Mouse (Mus musculus): Measurements from ENCODE around the gene Nek8. TPM values are rescaled to one million over a fixed set of nuclear protein-coding genes. Genes with fewer than 3 reads are reported as not detected.
A peak's percentile ranks its signal among the peaks of the same experiment; 100 is the strongest.

Gene Nek8
- polyA plus RNA-seq, 1 experiment from 2014 or later, result 25.0 TPM

DNA sequence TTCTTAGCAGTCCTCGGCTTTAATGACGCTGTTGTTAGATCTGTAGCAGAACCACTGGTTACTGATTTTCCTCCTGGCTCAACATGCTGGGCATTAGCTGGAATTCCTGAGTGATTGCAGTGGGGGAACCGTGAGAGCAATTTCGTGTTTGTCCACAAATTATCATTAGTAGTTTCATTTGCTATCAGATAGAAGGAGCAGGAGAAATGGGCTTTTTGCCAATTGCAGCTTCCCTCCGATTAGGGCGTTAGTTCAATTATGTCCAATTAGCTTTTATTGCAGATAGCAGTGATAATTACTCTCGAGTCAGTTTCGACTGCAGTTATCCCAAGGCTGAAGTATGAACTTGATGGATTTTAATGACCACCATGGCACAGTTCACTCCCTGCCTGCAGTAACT is 47.0 kb downstream of the Nek8 start:
- no peak overlapping the region for H3K4me3 ChIP-seq (replicated peaks)
- H3K36me3 ChIP-seq, result no peaks in the 10 kb centered on the region
- no peak for ATAC-seq (replicated peaks; ENCODE audit: low FRiP score)

DNA sequence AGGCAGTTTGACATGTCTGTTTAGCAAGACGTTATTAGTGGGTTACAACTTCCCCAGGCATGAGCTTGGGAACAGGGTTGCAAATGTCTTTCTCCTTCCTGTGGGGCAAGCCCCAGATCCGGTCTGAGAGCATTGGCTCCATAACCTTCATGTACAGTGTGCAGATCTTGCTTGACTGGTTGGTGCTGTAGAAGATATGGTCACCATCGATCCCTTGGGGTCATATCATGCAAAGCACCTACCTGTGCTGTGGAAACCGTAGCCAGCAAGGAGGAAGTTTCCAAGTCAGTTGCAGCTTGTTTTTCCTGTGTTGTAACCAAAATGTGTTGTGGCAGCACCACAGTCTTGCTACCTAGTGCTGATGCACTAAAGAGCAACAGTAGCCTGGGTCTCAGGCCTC is 49.7 kb downstream of the Nek8 start:
- H3K4me1 ChIP-seq, result peaks cover 23% of the 10 kb centered on the region
- ATAC-seq (replicated peaks; ENCODE audit: low FRiP score), result no peak
- no peaks in the 10 kb centered on the region for H3K9me3 ChIP-seq (replicated peaks)
- no peak overlapping the region for H3K27ac ChIP-seq
- no peaks in the 10 kb centered on the region for H3K36me3 ChIP-seq
- WGBS, result 67% methylated on average over 4 of the region's 4 CpGs
- H3K27me3 ChIP-seq, result no peaks in the 10 kb centered on the region
- no peak overlapping the region for H3K4me2 ChIP-seq
- no peak overlapping the region for H3K4me3 ChIP-seq (replicated peaks)
- no peak overlapping the region for H3K9ac ChIP-seq

More for the DNA sequence above, 47.0 kb downstream of the Nek8 start:
- H3K9me3 ChIP-seq (replicated peaks), result no peaks in the 10 kb centered on the region
- WGBS, result 60% methylated on average over 8 of the region's 8 CpGs
- no peaks in the 10 kb centered on the region for H3K27me3 ChIP-seq
- H3K4me2 ChIP-seq, result no peak overlapping the region
- H3K4me1 ChIP-seq, result peaks cover 23% of the 10 kb centered on the region
- no peak overlapping the region for H3K27ac ChIP-seq
- no peak overlapping the region for H3K9ac ChIP-seq

DNA sequence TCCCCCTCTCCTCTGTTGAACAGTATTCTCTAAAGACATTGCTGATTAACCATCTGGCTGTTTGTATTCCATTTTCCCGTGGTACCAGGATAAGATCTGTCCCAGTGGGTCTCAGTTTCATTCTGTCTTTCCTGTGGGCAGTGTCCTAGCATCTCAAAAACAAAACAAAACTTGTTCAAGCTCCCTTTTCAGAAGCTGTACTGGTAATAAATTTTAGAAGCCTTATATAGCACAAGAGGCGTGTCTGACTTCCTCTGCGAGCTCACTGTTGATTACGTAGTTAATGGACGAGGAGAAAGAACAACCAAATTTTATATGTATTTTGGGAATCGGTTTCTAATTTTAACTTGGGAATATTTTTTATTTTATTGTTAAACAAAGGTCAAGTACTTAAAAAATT is 50.8 kb downstream of the Nek8 start:
- H3K9ac ChIP-seq, result no peak overlapping the region
- H3K4me1 ChIP-seq, result peaks cover 33% of the 10 kb centered on the region
- H3K4me3 ChIP-seq (replicated peaks), result no peak overlapping the region
- H3K36me3 ChIP-seq, result no peaks in the 10 kb centered on the region
- H3K9me3 ChIP-seq (replicated peaks), result no peaks in the 10 kb centered on the region
- H3K4me2 ChIP-seq, result no peak overlapping the region
- H3K27ac ChIP-seq, result peak overlapping the region; percentile 71
- ATAC-seq (replicated peaks; ENCODE audit: low FRiP score), result no peak
- WGBS, result 30% methylated on average over 6 of the region's 6 CpGs
- no peaks in the 10 kb centered on the region for H3K27me3 ChIP-seq

DNA sequence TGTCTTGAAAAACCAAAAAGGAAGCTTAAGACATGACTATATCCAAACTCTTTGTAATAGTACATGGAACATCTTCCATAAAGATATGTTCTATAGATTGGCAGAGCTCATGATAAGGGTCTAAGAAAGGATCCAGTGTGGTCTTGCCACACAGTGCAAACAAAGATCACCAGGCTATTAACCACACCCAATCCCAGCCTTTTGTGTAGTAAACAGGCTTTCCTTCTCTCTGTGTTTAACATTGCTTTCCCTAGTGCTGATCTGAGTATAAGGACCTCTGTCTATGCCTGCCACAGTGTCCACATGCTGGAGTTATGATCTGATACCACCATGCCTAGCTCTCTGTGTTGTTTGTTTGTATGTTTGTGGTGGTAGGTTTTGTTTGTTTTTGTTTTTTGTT is 52.7 kb downstream of the Nek8 start:
- no peaks in the 10 kb centered on the region for H3K9me3 ChIP-seq (replicated peaks)
- H3K27ac ChIP-seq, result no peak overlapping the region
- H3K27me3 ChIP-seq, result no peaks in the 10 kb centered on the region
- no peak overlapping the region for H3K9ac ChIP-seq
- no peak overlapping the region for H3K4me3 ChIP-seq (replicated peaks)
- H3K4me2 ChIP-seq, result no peak overlapping the region
- H3K4me1 ChIP-seq, result peaks cover 44% of the 10 kb centered on the region
- ATAC-seq (replicated peaks; ENCODE audit: low FRiP score), result no peak
- no peaks in the 10 kb centered on the region for H3K36me3 ChIP-seq

DNA sequence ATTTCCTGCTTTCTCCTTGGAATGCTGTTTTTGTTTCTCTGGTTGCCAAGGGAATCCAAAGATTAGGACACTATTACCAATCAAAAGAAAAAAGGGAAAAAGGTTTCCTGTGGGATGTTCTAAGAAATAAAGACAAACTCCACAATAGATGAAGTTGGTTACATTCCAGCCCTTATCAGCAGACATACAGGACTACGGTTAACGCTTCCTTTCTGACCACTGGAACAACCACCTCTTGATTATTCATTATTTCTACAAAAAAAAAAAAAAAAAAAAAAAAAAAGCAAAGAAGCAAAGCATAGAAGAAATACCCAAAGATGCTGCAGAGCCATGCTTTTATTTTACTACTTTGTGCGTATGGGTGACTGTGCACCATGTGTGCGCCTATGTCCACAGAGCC is 53.7 kb downstream of the Nek8 start:
- Histone ChIP-seq H3K9me3 (replicated peaks) (no peaks in the 10 kb centered on the region), H3K9ac (no peak overlapping the region), H3K4me3 (replicated peaks) (no peak overlapping the region), H3K4me1 (peaks cover 44% of the 10 kb centered on the region), H3K4me2 (no peak overlapping the region), H3K27ac (no peak overlapping the region), H3K27me3 (no peaks in the 10 kb centered on the region), H3K36me3 (no peaks in the 10 kb centered on the region)
- ATAC-seq (replicated peaks; ENCODE audit: low FRiP score), result no peak
- WGBS, result 84% methylated on average over 4 of the region's 4 CpGs

DNA sequence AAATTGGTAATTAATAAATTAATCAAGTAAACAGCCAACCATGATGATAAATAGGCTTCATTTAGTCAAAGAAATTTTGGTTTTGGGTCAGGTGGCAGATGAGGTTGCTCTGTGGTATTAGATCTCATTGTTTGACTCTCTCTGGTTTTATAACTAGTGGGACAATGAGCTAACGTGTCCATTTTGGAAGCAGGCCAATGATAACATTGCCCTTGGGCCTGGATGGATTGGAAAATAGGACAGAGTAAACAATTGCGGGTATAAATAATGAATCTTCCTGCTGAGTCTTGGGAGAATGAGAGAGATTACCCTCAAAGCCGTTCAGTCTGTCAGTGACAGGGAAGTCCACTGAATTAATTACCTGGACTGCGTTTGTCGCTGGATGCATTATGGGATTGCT is 55.3 kb downstream of the Nek8 start:
- no peaks in the 10 kb centered on the region for H3K9me3 ChIP-seq (replicated peaks)
- H3K27ac ChIP-seq, result 0 out of 2 replicates have a peak overlapping the region, but pooled peaks have one; percentile 45
- H3K4me2 ChIP-seq, result no peak overlapping the region
- 0 out of 2 replicates have a peak, but pooled peaks have one; percentile 36 for ATAC-seq (replicated peaks; ENCODE audit: low FRiP score)
- no peak overlapping the region for H3K4me3 ChIP-seq (replicated peaks)
- 34% methylated on average over 5 of the region's 5 CpGs for WGBS
- peaks cover 40% of the 10 kb centered on the region for H3K4me1 ChIP-seq
- H3K36me3 ChIP-seq, result no peaks in the 10 kb centered on the region
- no peak overlapping the region for H3K9ac ChIP-seq
- H3K27me3 ChIP-seq, result no peaks in the 10 kb centered on the region

DNA sequence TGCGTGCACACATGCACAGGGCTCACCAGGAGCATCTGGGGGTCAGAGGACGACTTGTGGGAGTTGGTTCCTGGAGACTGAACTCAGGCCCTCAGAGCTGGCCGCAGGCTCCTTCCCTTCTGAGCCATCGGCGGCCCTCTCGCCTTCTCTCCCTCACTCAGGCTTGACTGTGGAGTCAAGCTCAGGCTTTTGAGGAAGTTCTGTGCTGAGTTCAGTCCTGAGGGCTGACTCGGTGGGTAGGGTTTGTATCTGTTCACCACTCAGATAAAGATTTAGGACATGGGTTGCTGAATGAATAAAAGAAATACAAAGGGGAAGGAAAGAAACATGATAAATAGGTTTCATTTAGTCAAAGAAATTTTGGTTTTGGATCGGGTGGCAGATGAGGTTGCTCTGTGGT is 56.6 kb downstream of the Nek8 start:
- H3K9ac ChIP-seq, result no peak overlapping the region
- ATAC-seq (replicated peaks; ENCODE audit: low FRiP score), result no peak
- H3K27me3 ChIP-seq, result no peaks in the 10 kb centered on the region
- H3K4me1 ChIP-seq, result peaks cover 36% of the 10 kb centered on the region
- no peaks in the 10 kb centered on the region for H3K36me3 ChIP-seq
- H3K4me2 ChIP-seq, result no peak overlapping the region
- WGBS, result 67% methylated on average over 8 of the region's 8 CpGs
- H3K9me3 ChIP-seq (replicated peaks), result no peaks in the 10 kb centered on the region
- no peak overlapping the region for H3K27ac ChIP-seq
- no peak overlapping the region for H3K4me3 ChIP-seq (replicated peaks)

DNA sequence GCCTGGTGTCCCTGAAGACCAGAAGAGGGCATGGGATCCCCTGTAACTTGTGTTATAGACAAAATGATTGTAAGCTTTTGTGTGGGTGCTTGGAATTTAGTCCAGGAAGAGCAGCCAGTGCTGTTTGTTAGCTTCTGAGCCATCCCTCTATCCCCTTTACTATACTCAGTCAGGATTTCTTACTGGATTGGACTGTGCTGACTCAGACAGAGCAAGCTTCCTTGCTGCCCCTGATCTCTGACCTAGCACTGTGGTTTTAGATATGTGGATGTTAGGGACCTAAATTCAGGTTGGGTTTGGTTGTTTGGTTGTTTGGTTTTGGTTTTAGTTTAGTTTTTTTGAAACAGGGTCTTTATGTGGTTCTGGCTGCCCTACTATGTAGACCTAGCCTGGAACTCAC is 58.0 kb downstream of the Nek8 start:
- H3K27me3 ChIP-seq, result no peaks in the 10 kb centered on the region
- H3K36me3 ChIP-seq, result no peaks in the 10 kb centered on the region
- no peak overlapping the region for H3K4me2 ChIP-seq
- peaks cover 44% of the 10 kb centered on the region for H3K4me1 ChIP-seq
- H3K4me3 ChIP-seq (replicated peaks), result no peak overlapping the region
- ATAC-seq (replicated peaks; ENCODE audit: low FRiP score), result no peak
- no peak overlapping the region for H3K27ac ChIP-seq
- no peaks in the 10 kb centered on the region for H3K9me3 ChIP-seq (replicated peaks)
- no peak overlapping the region for H3K9ac ChIP-seq

DNA sequence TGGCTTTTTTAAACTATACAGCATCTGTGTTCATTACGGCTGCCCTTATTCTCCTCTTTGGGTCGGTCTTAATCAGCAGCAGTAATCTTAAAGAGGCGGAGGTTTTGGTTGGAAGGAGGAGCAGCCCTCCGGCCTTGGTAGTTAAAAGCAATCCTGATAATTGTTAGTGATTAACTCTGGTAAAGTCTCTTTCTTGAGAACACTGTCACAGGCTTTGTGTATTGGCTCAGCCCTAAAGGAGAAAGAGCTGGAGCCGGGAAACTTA is 60.4 kb downstream of the Nek8 start:
- H3K4me3 ChIP-seq (replicated peaks), result peak overlapping the region; percentile 75
- ATAC-seq (replicated peaks; ENCODE audit: low FRiP score), result no peak
- H3K4me1 ChIP-seq, result peaks cover 38% of the 10 kb centered on the region
- peak overlapping the region; percentile 84 for H3K4me2 ChIP-seq
- H3K27ac ChIP-seq, result peak overlapping the region; percentile 92
- H3K36me3 ChIP-seq, result no peaks in the 10 kb centered on the region
- no peaks in the 10 kb centered on the region for H3K27me3 ChIP-seq
- WGBS, result 10% methylated on average over 5 of the region's 5 CpGs
- no peaks in the 10 kb centered on the region for H3K9me3 ChIP-seq (replicated peaks)
- H3K9ac ChIP-seq, result peak overlapping the region; percentile 65

Small RNA genes lying within 50 kb of the gene (microRNA-seq; reads per million reads assigned to microRNA genes)
- not detected for gene Mir7653

Other genes starting within 250 kb of the Nek8 start
- gene Sez6, start 245.9 kb downstream of the Nek8 start, polyA plus RNA-seq (2015; fragmentation: Nextera tagmentation; extraction: Ambion mirVana), result 0.44 TPM in 1 of 2 replicates, not detected in the other
- 15.0 and 20.5 TPM in 2 replicates for gene Phf12, start 193.9 kb downstream of the Nek8 start, polyA plus RNA-seq (2015; fragmentation: Nextera tagmentation; extraction: Ambion mirVana)
- gene Dhrs13, start 144.4 kb downstream of the Nek8 start, polyA plus RNA-seq (2015; fragmentation: Nextera tagmentation; extraction: Ambion mirVana), result 16.6 and 18.3 TPM in 2 replicates
- 46.1 and 53.2 TPM in 2 replicates for gene Flot2, start 138.7 kb downstream of the Nek8 start, polyA plus RNA-seq (2015; fragmentation: Nextera tagmentation; extraction: Ambion mirVana)
- 34.2 and 38.4 TPM in 2 replicates for gene Eral1, start 96.3 kb downstream of the Nek8 start, polyA plus RNA-seq (2015; fragmentation: Nextera tagmentation; extraction: Ambion mirVana)
- 14.5 and 18.2 TPM in 2 replicates for gene Fam222b, start 82.0 kb downstream of the Nek8 start, polyA plus RNA-seq (2015; fragmentation: Nextera tagmentation; extraction: Ambion mirVana)
- 94.2 and 99.5 TPM in 2 replicates for gene Traf4, start 11.1 kb downstream of the Nek8 start, polyA plus RNA-seq (2015; fragmentation: Nextera tagmentation; extraction: Ambion mirVana)
- 28.7 and 31.8 TPM in 2 replicates for gene Tlcd1, start within 50 bp of the Nek8 start, polyA plus RNA-seq (2015; fragmentation: Nextera tagmentation; extraction: Ambion mirVana)
- gene Rpl23a, start 6.9 kb upstream of the Nek8 start, polyA plus RNA-seq (2015; fragmentation: Nextera tagmentation; extraction: Ambion mirVana), result 1,327 and 1,492 TPM in 2 replicates
- 113 and 132 TPM in 2 replicates for gene Rab34, start 11.8 kb upstream of the Nek8 start, polyA plus RNA-seq (2015; fragmentation: Nextera tagmentation; extraction: Ambion mirVana)
- gene Proca1, start 16.7 kb upstream of the Nek8 start, polyA plus RNA-seq (2015; fragmentation: Nextera tagmentation; extraction: Ambion mirVana), result 3.1 and 4.3 TPM in 2 replicates
- 78.6 and 84.5 TPM in 2 replicates for gene Sdf2, start 69.1 kb upstream of the Nek8 start, polyA plus RNA-seq (2015; fragmentation: Nextera tagmentation; extraction: Ambion mirVana)
- 27.3 and 29.4 TPM in 2 replicates for gene Supt6, start 69.3 kb upstream of the Nek8 start, polyA plus RNA-seq (2015; fragmentation: Nextera tagmentation; extraction: Ambion mirVana)
- gene 2610507B11Rik, start 85.1 kb upstream of the Nek8 start, polyA plus RNA-seq (2015; fragmentation: Nextera tagmentation; extraction: Ambion mirVana), result 76.0 and 81.8 TPM in 2 replicates
- gene BC030499, start 114.2 kb upstream of the Nek8 start, polyA plus RNA-seq (2015; fragmentation: Nextera tagmentation; extraction: Ambion mirVana), result 0.32 and 0.43 TPM in 2 replicates
- gene Spag5, start 124.9 kb upstream of the Nek8 start, polyA plus RNA-seq (2015; fragmentation: Nextera tagmentation; extraction: Ambion mirVana), result 43.3 and 47.4 TPM in 2 replicates
- gene Aldoc, start 146.3 kb upstream of the Nek8 start, polyA plus RNA-seq (2015; fragmentation: Nextera tagmentation; extraction: Ambion mirVana), result 6.0 and 6.4 TPM in 2 replicates
- 77.5 and 86.2 TPM in 2 replicates for gene Pigs, start 151.7 kb upstream of the Nek8 start, polyA plus RNA-seq (2015; fragmentation: Nextera tagmentation; extraction: Ambion mirVana)
- 40.2 and 44.9 TPM in 2 replicates for gene Unc119, start 166.8 kb upstream of the Nek8 start, polyA plus RNA-seq (2015; fragmentation: Nextera tagmentation; extraction: Ambion mirVana)
- 0.10 TPM in 1 of 2 replicates, not detected in the other for gene Foxn1, start 209.9 kb upstream of the Nek8 start, polyA plus RNA-seq (2015; fragmentation: Nextera tagmentation; extraction: Ambion mirVana)
- 1.1 and 1.2 TPM in 2 replicates for gene Slc13a2, start 245.5 kb upstream of the Nek8 start, polyA plus RNA-seq (2015; fragmentation: Nextera tagmentation; extraction: Ambion mirVana)